Mouse (Mus musculus) CH12.LX (cell line): Measurements from ENCODE around the gene Evi5l.
A peak's percentile ranks its signal among the peaks of the same experiment; 100 is the strongest.

Experiments
- CTCF ChIP-seq, 2 experiments: IDR thresholded peaks in 1 of 2; conservative IDR thresholded peaks in 1 of 2; 2 replicates each; pipeline ENCODE4 v1.5.1; 2011 to 2012; ENCODE audit warnings: low read depth in 2 of 2, low read length in 2 of 2, improper control_type of control experiment in 1 of 2, inconsistent platforms in 1 of 2, mild to moderate bottlenecking in 1 of 2, moderate library complexity in 1 of 2
- MAX ChIP-seq: IDR thresholded peaks from 2 replicates; pipeline ENCODE4 v1.6.1; 2011; ENCODE audit warnings: low read length, improper control_type of control experiment
- MAZ ChIP-seq: IDR thresholded peaks from 2 replicates; pipeline ENCODE4 v1.6.1; 2012; ENCODE audit warnings: low read depth, mild to moderate bottlenecking, inconsistent platforms, low read length, improper control_type of control experiment, moderate library complexity
- MXI1 ChIP-seq: IDR thresholded peaks from 2 replicates; pipeline ENCODE4 v1.6.1; 2011; ENCODE audit warnings: mild to moderate bottlenecking, low read depth, low read length, improper control_type of control experiment
- NRF1 ChIP-seq: IDR thresholded peaks from 2 replicates; pipeline ENCODE4 v1.6.1; 2014; ENCODE audit warnings: low read depth, mild to moderate bottlenecking, inconsistent platforms, low read length, improper control_type of control experiment, moderate library complexity
- PAX5 ChIP-seq: IDR thresholded peaks from 2 replicates; pipeline ENCODE4 v1.6.1; 2012; ENCODE audit warnings: low read length, inconsistent platforms, mixed read lengths
- POLR2A ChIP-seq: IDR thresholded peaks from 2 replicates; pipeline ENCODE4 v1.6.1; 2011; ENCODE audit warnings: low read depth, mild to moderate bottlenecking, improper control_type of control experiment, low read length
- TBP ChIP-seq: conservative IDR thresholded peaks from 2 replicates; pipeline ENCODE4 v1.6.1; 2011; ENCODE audit warnings: low read depth, low read length, improper control_type of control experiment
- TCF12 ChIP-seq: IDR thresholded peaks from 2 replicates; pipeline ENCODE4 v1.6.1; 2014; ENCODE audit warnings: low read depth, mild to moderate bottlenecking, inconsistent platforms, low read length, improper control_type of control experiment
- UBTF ChIP-seq: IDR thresholded peaks from 2 replicates; pipeline ENCODE4 v1.6.1; 2012; ENCODE audit warnings: low read depth, mild to moderate bottlenecking, inconsistent platforms, low read length, improper control_type of control experiment, moderate library complexity
- USF1 ChIP-seq: IDR thresholded peaks from 2 replicates; pipeline ENCODE4 v1.6.1; 2014; ENCODE audit warnings: low read depth, mild to moderate bottlenecking, inconsistent platforms, low read length, improper control_type of control experiment
- USF2 ChIP-seq: conservative IDR thresholded peaks from 2 replicates; pipeline ENCODE4 v1.6.1; 2011; ENCODE audit warnings: low read depth, low read length, improper control_type of control experiment
- ZC3H11A ChIP-seq: IDR thresholded peaks from 2 replicates; pipeline ENCODE4 v1.6.1; 2012; ENCODE audit warnings: low read depth, mild to moderate bottlenecking, inconsistent platforms, low read length, improper control_type of control experiment
- ZNF384 ChIP-seq: IDR thresholded peaks from 2 replicates; pipeline ENCODE4 v1.6.1; 2012; ENCODE audit warnings: low read depth, low read length, improper control_type of control experiment, inconsistent platforms

GRCm38 (mm10) chr8:4139660-4140646 is 26.4 kb upstream of the Evi5l start:
- TF ChIP-seq CTCF (conservative IDR thresholded peaks at IDR 0.05 in 1 of 2, IDR thresholded peaks at IDR 0.05 in 1 of 2; ENCODE audit: low read depth in 2 of 2, low read length in 2 of 2) (peak; percentile 62 to 89), TBP (no peak), MXI1 (no peak), TCF12 (no peak), MAZ (no peak), MAX (no peak), POLR2A (no peak), ZC3H11A (peak; percentile 39; the same call in 1 of the 2 replicates), USF2 (no peak), PAX5 (no peak), NRF1 (no peak), ZNF384 (no peak), UBTF (no peak), USF1 (no peak)
